Comparison of ENCODE assay signal across 22 mouse cellular contexts in the genomic region with DNA sequence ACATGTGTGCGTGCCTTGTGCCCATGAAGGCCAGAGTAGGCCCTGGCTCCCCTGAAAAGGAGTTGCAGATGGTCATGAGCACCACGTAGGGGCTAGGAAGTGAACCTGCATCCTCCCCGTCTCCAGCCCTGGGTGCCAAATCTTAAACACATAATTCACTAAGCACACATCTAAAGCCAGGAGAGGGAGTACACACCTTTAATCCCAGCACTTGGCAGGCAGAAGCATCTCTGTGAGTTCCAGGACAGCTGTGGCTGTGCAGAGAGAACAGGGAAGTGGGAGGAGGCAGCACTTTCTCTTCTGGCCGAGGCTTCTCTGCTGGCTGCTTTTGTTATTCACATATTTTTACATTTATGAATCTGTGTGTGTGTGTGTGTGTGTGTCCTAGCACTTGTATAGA. TPM values are rescaled to one million over a fixed set of nuclear protein-coding genes. Genes with fewer than 3 reads are reported as not detected.
DNase-seq lines count a peak whose midpoint lies in the region; ATAC-seq lines count a peak whose summit lies in the region.
"Had no signal": no experiment of that assay in that cellular context is flagged by ENCODE, and none has a peak within 500 bp of the region (broad histone marks: within the 10 kb centered on the region; RNA-seq: fewer than 3 reads in every experiment).

No protein-coding gene starts in this region.

- H3K27me3 ChIP-seq in lung, embryonic 16.5 days (ENCODE audit: control insufficient read depth, insufficient read depth, low read depth, low read length), result no peaks in the 10 kb centered on the region
- H3K27me3 ChIP-seq: forebrain, embryonic 12.5 days; kidney, embryonic 15.5 days; midbrain, embryonic 13.5 days had no signal

- no peaks in the 10 kb centered on the region for H3K9me3 ChIP-seq in lung, embryonic 16.5 days (ENCODE audit: control insufficient read depth, low read length)
- H3K9me3 ChIP-seq: forebrain, embryonic 12.5 days; G1E; heart, embryonic 10.5 days; kidney, embryonic 15.5 days; megakaryocyte, embryonic 14.5 days; midbrain, embryonic 13.5 days had no signal

- no peak overlapping the region for H3K9ac ChIP-seq in lung, embryonic 16.5 days (ENCODE audit: low read length)
- H3K9ac ChIP-seq: forebrain, embryonic 12.5 days; kidney, embryonic 15.5 days; liver, postnatal 0 days; midbrain, embryonic 13.5 days had no signal

- no peak for DNase-seq in frontal cortex, postnatal 10 days (ENCODE audit: low spot score in 2 of 2)
- DNase-seq in lung, postnatal 36 days, result no peak
- peak; percentile 58 for DNase-seq in gonadal fat pad, adult 2 months (ENCODE audit: low read depth)
- no peak for DNase-seq in ovary, postnatal 14 days (ENCODE audit: low spot score)
- DNase-seq in adrenal gland, postnatal 10 days, result no peak
- DNase-seq: adrenal gland, adult 8-10 months; cerebellum, adult 9-10 months; gastrocnemius, adult 2 months; kidney, adult 11 months; left cerebral cortex, postnatal 4 days; liver, postnatal 0 days; right cerebral cortex, postnatal 25 days had no signal

- ATAC-seq in frontal cortex, adult (ENCODE audit: low TSS enrichment), result peak; percentile 60
- ATAC-seq in lung, embryonic 16.5 days (ENCODE audit: low read depth), result 0 out of 2 replicates have a peak, but pooled peaks have one; percentile 29
- ATAC-seq: hindbrain, embryonic 16.5 days; liver, postnatal 0 days; midbrain, embryonic 13.5 days had no signal

- no peak overlapping the region for H3K4me3 ChIP-seq in lung, embryonic 16.5 days (ENCODE audit: low read length)
- H3K4me3 ChIP-seq: forebrain, embryonic 12.5 days; gastrocnemius, adult 2 months; heart, embryonic 10.5 days; kidney, embryonic 15.5 days; megakaryocyte, embryonic 14.5 days; midbrain, embryonic 13.5 days had no signal

- peaks cover 7% of the 10 kb centered on the region for H3K36me3 ChIP-seq in lung, embryonic 16.5 days (ENCODE audit: control insufficient read depth, insufficient read depth, low read length)
- H3K36me3 ChIP-seq: G1E had no signal

- no peak overlapping the region for H3K27ac ChIP-seq in lung, embryonic 16.5 days (ENCODE audit: low read length)
- H3K27ac ChIP-seq: forebrain, embryonic 12.5 days; gastrocnemius, adult 2 months; heart, embryonic 10.5 days; kidney, embryonic 15.5 days; midbrain, embryonic 13.5 days had no signal

- 39% methylated on average over 4 of the region's 4 CpGs for WGBS in lung, embryonic 16.5 days

- no peak overlapping the region for H3K4me2 ChIP-seq in lung, embryonic 16.5 days (ENCODE audit: low read depth, low read length)
- H3K4me2 ChIP-seq: forebrain, embryonic 12.5 days; kidney, embryonic 15.5 days; liver, embryonic 11.5 days; midbrain, embryonic 13.5 days had no signal

- no peaks in the 10 kb centered on the region for H3K4me1 ChIP-seq in lung, embryonic 16.5 days (replicated peaks; ENCODE audit: control insufficient read depth, insufficient read depth, low read length)
- H3K4me1 ChIP-seq: heart, embryonic 10.5 days; midbrain, embryonic 13.5 days had no signal

RNA-seq across cellular contexts. Expression of gene Dop1b, which starts 52.9 kb away (rescaled TPM):
- polyA plus RNA-seq in lung, embryonic 16.5 days (2015; fragmentation: Nextera tagmentation; extraction: Ambion mirVana), result 17.2 and 19.3 TPM in 2 replicates
- polyA plus RNA-seq in gonadal fat pad, adult 2 months (2012; rRNA removed), result 67.5 and 77.6 TPM in 2 replicates
- 10 to 100 TPM; 21.2 to 27.4 TPM for total RNA-seq in adrenal gland, postnatal 10 days (2021)
